Mouse (Mus musculus): Measurements from ENCODE around the gene Dmd. TPM values are rescaled to one million over a fixed set of nuclear protein-coding genes. Genes with fewer than 3 reads are reported as not detected.

The Dmd gene
- 18.4 and 24.7 TPM in 2 replicates for polyA plus RNA-seq (2012; rRNA removed)

- DNase-seq (ENCODE audit: low read depth) = no peak
- no peak for TF ChIP-seq CTCF (IDR thresholded peaks at IDR 0.05; ENCODE audit: borderline replicate concordance, extremely low read depth, insufficient read depth, insufficient read length)
- TF ChIP-seq POLR2A (IDR thresholded peaks at IDR 0.05; ENCODE audit: borderline replicate concordance, extremely low read depth, insufficient read depth, insufficient read length, poor library complexity, severe bottlenecking) = no peak
These were observed at the start of gene Dmd for GRCm38 (mm10) chrX:82948630-82949029. Gene Dmd (plus strand): TSS chrX:82948870.

- DNase-seq (ENCODE audit: low read depth) = no peak
These were observed 47.2 kb upstream of the Dmd start for GRCm38 (mm10) chrX:82901515-82901914.

GRCm38 (mm10) chrX:82987683-82988082 lies 39.0 kb downstream of the Dmd start:
- peak; percentile 0 for DNase-seq (ENCODE audit: low read depth)

More at GRCm38 (mm10) chrX:82901515-82901914, 47.2 kb upstream of the Dmd start:
- TF ChIP-seq CTCF (IDR thresholded peaks at IDR 0.05; ENCODE audit: borderline replicate concordance, extremely low read depth, insufficient read depth, insufficient read length) (no peak), POLR2A (IDR thresholded peaks at IDR 0.05; ENCODE audit: borderline replicate concordance, extremely low read depth, insufficient read depth, insufficient read length, poor library complexity, severe bottlenecking) (no peak)

GRCm38 (mm10) chrX:83050190-83050589 lies 101.5 kb downstream of the Dmd start:
- DNase-seq (ENCODE audit: low read depth) = peak; percentile 0
- TF ChIP-seq POLR2A (IDR thresholded peaks at IDR 0.05; ENCODE audit: borderline replicate concordance, extremely low read depth, insufficient read depth, insufficient read length, poor library complexity, severe bottlenecking) = no peak
- TF ChIP-seq CTCF (IDR thresholded peaks at IDR 0.05; ENCODE audit: borderline replicate concordance, extremely low read depth, insufficient read depth, insufficient read length) = no peak

More at GRCm38 (mm10) chrX:82987683-82988082, 39.0 kb downstream of the Dmd start:
- TF ChIP-seq CTCF (IDR thresholded peaks at IDR 0.05; ENCODE audit: borderline replicate concordance, extremely low read depth, insufficient read depth, insufficient read length) (no peak), POLR2A (IDR thresholded peaks at IDR 0.05; ENCODE audit: borderline replicate concordance, extremely low read depth, insufficient read depth, insufficient read length, poor library complexity, severe bottlenecking) (no peak)

- TF ChIP-seq POLR2A (IDR thresholded peaks at IDR 0.05; ENCODE audit: borderline replicate concordance, extremely low read depth, insufficient read depth, insufficient read length, poor library complexity, severe bottlenecking) (no peak), CTCF (IDR thresholded peaks at IDR 0.05; ENCODE audit: borderline replicate concordance, extremely low read depth, insufficient read depth, insufficient read length) (no peak)
- DNase-seq (ENCODE audit: low read depth) = no peak
These were observed 167.7 kb downstream of the Dmd start for GRCm38 (mm10) chrX:83116171-83116876.

GRCm38 (mm10) chrX:83117198-83117597 lies 168.5 kb downstream of the Dmd start:
- DNase-seq (ENCODE audit: low read depth) = peak; percentile 60
- TF ChIP-seq POLR2A (IDR thresholded peaks at IDR 0.05; ENCODE audit: borderline replicate concordance, extremely low read depth, insufficient read depth, insufficient read length, poor library complexity, severe bottlenecking) = no peak
- no peak for TF ChIP-seq CTCF (IDR thresholded peaks at IDR 0.05; ENCODE audit: borderline replicate concordance, extremely low read depth, insufficient read depth, insufficient read length)

- TF ChIP-seq CTCF (IDR thresholded peaks at IDR 0.05; ENCODE audit: borderline replicate concordance, extremely low read depth, insufficient read depth, insufficient read length) (no peak), POLR2A (IDR thresholded peaks at IDR 0.05; ENCODE audit: borderline replicate concordance, extremely low read depth, insufficient read depth, insufficient read length, poor library complexity, severe bottlenecking) (no peak)
- DNase-seq (ENCODE audit: low read depth) = no peak
These were observed 271.9 kb downstream of the Dmd start for GRCm38 (mm10) chrX:83220563-83220962.

GRCm38 (mm10) chrX:83221050-83221449 lies 272.4 kb downstream of the Dmd start:
- TF ChIP-seq POLR2A (IDR thresholded peaks at IDR 0.05; ENCODE audit: borderline replicate concordance, extremely low read depth, insufficient read depth, insufficient read length, poor library complexity, severe bottlenecking) (no peak), CTCF (IDR thresholded peaks at IDR 0.05; ENCODE audit: borderline replicate concordance, extremely low read depth, insufficient read depth, insufficient read length) (no peak)
- no peak for DNase-seq (ENCODE audit: low read depth)

GRCm38 (mm10) chrX:83487598-83487997 lies 538.9 kb downstream of the Dmd start, which contains the start of gene Tsga8:
Gene Tsga8 (minus strand): TSS chrX:83487924.
- DNase-seq (ENCODE audit: low read depth) = no peak
- no peak for TF ChIP-seq CTCF (IDR thresholded peaks at IDR 0.05; ENCODE audit: borderline replicate concordance, extremely low read depth, insufficient read depth, insufficient read length)
- TF ChIP-seq POLR2A (IDR thresholded peaks at IDR 0.05; ENCODE audit: borderline replicate concordance, extremely low read depth, insufficient read depth, insufficient read length, poor library complexity, severe bottlenecking) = no peak

GRCm38 (mm10) chrX:83674998-83675397 lies 726.3 kb downstream of the Dmd start:
- peak; percentile 8 for DNase-seq (ENCODE audit: low read depth)
- TF ChIP-seq POLR2A (IDR thresholded peaks at IDR 0.05; ENCODE audit: borderline replicate concordance, extremely low read depth, insufficient read depth, insufficient read length, poor library complexity, severe bottlenecking) = no peak
- no peak for TF ChIP-seq CTCF (IDR thresholded peaks at IDR 0.05; ENCODE audit: borderline replicate concordance, extremely low read depth, insufficient read depth, insufficient read length)

GRCm38 (mm10) chrX:83686547-83686946 lies 737.9 kb downstream of the Dmd start:
- DNase-seq (ENCODE audit: low read depth) = no peak
- TF ChIP-seq CTCF (IDR thresholded peaks at IDR 0.05; ENCODE audit: borderline replicate concordance, extremely low read depth, insufficient read depth, insufficient read length) (no peak), POLR2A (IDR thresholded peaks at IDR 0.05; ENCODE audit: borderline replicate concordance, extremely low read depth, insufficient read depth, insufficient read length, poor library complexity, severe bottlenecking) (no peak)

GRCm38 (mm10) chrX:83740533-83740932 lies 791.9 kb downstream of the Dmd start:
- peak; percentile 68 for DNase-seq (ENCODE audit: low read depth)
- TF ChIP-seq POLR2A (IDR thresholded peaks at IDR 0.05; ENCODE audit: borderline replicate concordance, extremely low read depth, insufficient read depth, insufficient read length, poor library complexity, severe bottlenecking) = no peak
- 0 out of 2 replicates have a peak, but pooled peaks have one; percentile 4 for TF ChIP-seq CTCF (IDR thresholded peaks at IDR 0.05; ENCODE audit: borderline replicate concordance, extremely low read depth, insufficient read depth, insufficient read length)
